Mouse (Mus musculus): Measurements from ENCODE around the gene Nox3. TPM values are rescaled to one million over a fixed set of nuclear protein-coding genes. Genes with fewer than 3 reads are reported as not detected.

Nox3 gene
- polyA plus RNA-seq, 1 experiment from 2014 or later: not detected

GRCm38 (mm10) chr17:3602954-3603672 is 92.9 kb downstream of the Nox3 start:
- Histone ChIP-seq H3K9ac (no peak overlapping the region), H3K27me3 (replicated peaks) (no peaks in the 10 kb centered on the region), H3K4me1 (no peaks in the 10 kb centered on the region), H3K4me2 (no peak overlapping the region), H3K27ac (replicated peaks) (no peak overlapping the region), H3K36me3 (no peaks in the 10 kb centered on the region), H3K9me3 (no peaks in the 10 kb centered on the region), H3K4me3 (no peak overlapping the region)
- no peak for ATAC-seq (ENCODE audit: extremely low read depth, insufficient number of reproducible peaks, low FRiP score, low TSS enrichment)
- WGBS: 81% methylated on average over 6 of the region's 6 CpGs

- Histone ChIP-seq H3K4me2 (no peak overlapping the region), H3K9ac (no peak overlapping the region), H3K4me3 (no peak overlapping the region), H3K27me3 (replicated peaks) (no peaks in the 10 kb centered on the region), H3K36me3 (no peaks in the 10 kb centered on the region), H3K27ac (replicated peaks) (no peak overlapping the region), H3K4me1 (no peaks in the 10 kb centered on the region), H3K9me3 (no peaks in the 10 kb centered on the region)
- 65% methylated on average over 1 of the region's 1 CpGs for WGBS
- no peak for ATAC-seq (ENCODE audit: extremely low read depth, insufficient number of reproducible peaks, low FRiP score, low TSS enrichment)
These were observed 97.7 kb downstream of the Nox3 start for GRCm38 (mm10) chr17:3598393-3598792.

GRCm38 (mm10) chr17:3597866-3598265 is 98.2 kb downstream of the Nox3 start:
- Histone ChIP-seq H3K9me3 (no peaks in the 10 kb centered on the region), H3K4me1 (no peaks in the 10 kb centered on the region), H3K9ac (no peak overlapping the region), H3K36me3 (no peaks in the 10 kb centered on the region), H3K27me3 (replicated peaks) (no peaks in the 10 kb centered on the region), H3K27ac (replicated peaks) (no peak overlapping the region), H3K4me2 (no peak overlapping the region), H3K4me3 (no peak overlapping the region)
- 92% methylated on average over 1 of the region's 1 CpGs for WGBS
- ATAC-seq (ENCODE audit: extremely low read depth, insufficient number of reproducible peaks, low FRiP score, low TSS enrichment): no peak

- H3K9me3 ChIP-seq: no peaks in the 10 kb centered on the region
- ATAC-seq (ENCODE audit: extremely low read depth, insufficient number of reproducible peaks, low FRiP score, low TSS enrichment): no peak
- H3K4me3 ChIP-seq: no peak overlapping the region
- H3K9ac ChIP-seq: no peak overlapping the region
- H3K4me2 ChIP-seq: no peak overlapping the region
- no peaks in the 10 kb centered on the region for H3K36me3 ChIP-seq
- WGBS: 57% methylated on average over 1 of the region's 1 CpGs
- no peaks in the 10 kb centered on the region for H3K27me3 ChIP-seq (replicated peaks)
- H3K4me1 ChIP-seq: no peaks in the 10 kb centered on the region
- H3K27ac ChIP-seq (replicated peaks): no peak overlapping the region
These were observed 98.9 kb downstream of the Nox3 start for GRCm38 (mm10) chr17:3597130-3597529.

Other genes with a start within 250 kb of the Nox3 start
- not detected in 2 replicates for gene Cldn20, start 163.7 kb downstream of the Nox3 start, polyA plus RNA-seq (2015; fragmentation: Nextera tagmentation; extraction: Ambion mirVana)
- 16.2 and 17.5 TPM in 2 replicates for gene Tfb1m, start 138.5 kb downstream of the Nox3 start, polyA plus RNA-seq (2015; fragmentation: Nextera tagmentation; extraction: Ambion mirVana)

All from heart, embryonic 13.5 days (tissue).